Mouse (Mus musculus): Measurements from ENCODE around the gene Rinl. TPM values are rescaled to one million over a fixed set of nuclear protein-coding genes. Genes with fewer than 3 reads are reported as not detected.

Rinl gene
- polyA plus RNA-seq, 1 experiment from 2014 or later: 2.7 TPM

- Histone ChIP-seq H3K4me3 (ENCODE audit: low read depth, low read length) (no peak overlapping the region), H3K4me2 (ENCODE audit: low read depth, low read length) (no peak overlapping the region), H3K36me3 (ENCODE audit: control insufficient read depth, insufficient read depth, low read length) (peaks cover 26% of the 10 kb centered on the region), H3K27ac (replicated peaks; ENCODE audit: low read depth, low read length) (no peak overlapping the region), H3K27me3 (replicated peaks; ENCODE audit: control insufficient read depth, insufficient read depth, low read length) (no peaks in the 10 kb centered on the region), H3K9me3 (ENCODE audit: control insufficient read depth, low read length) (no peaks in the 10 kb centered on the region), H3K4me1 (ENCODE audit: control insufficient read depth, insufficient read depth, low read length) (no peaks in the 10 kb centered on the region), H3K9ac (ENCODE audit: low read depth, low read length) (no peak overlapping the region)
- DNase-seq (ENCODE audit: low spot score): no peak
- ATAC-seq (ENCODE audit: low read depth): no peak
- WGBS: 64% methylated on average over 3 of the region's 3 CpGs
Observed at GRCm38 (mm10) chr7:28773163-28773562, 15.6 kb upstream of the Rinl start.

DNA sequence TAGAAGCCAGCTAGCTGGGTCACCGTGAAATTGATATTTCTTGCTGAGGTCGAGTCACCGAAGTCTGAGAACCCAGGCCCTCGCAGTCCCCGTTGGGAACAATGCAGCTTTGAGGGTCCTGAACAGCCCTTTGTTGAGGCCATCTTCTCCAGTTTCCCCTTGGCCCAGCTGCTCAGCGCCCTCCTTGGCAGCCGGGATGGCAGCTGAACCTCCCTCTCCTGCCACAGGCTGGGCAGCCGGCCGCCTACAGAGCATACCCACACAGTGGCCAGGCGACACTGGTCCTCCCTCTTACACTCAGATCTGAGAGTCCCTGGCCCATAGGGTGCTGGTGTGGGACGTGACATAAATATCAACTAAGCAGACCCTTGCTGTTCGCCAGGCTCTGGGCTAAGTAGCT lies 14.6 kb upstream of the Rinl start:
- Histone ChIP-seq H3K9ac (ENCODE audit: low read depth, low read length) (no peak overlapping the region; the same call in 1 of the 2 replicates), H3K4me2 (ENCODE audit: low read depth, low read length) (no peak overlapping the region), H3K27ac (replicated peaks; ENCODE audit: low read depth, low read length) (0 out of 2 replicates have a peak overlapping the region, but pooled peaks have one; percentile 21), H3K27me3 (replicated peaks; ENCODE audit: control insufficient read depth, insufficient read depth, low read length) (no peaks in the 10 kb centered on the region), H3K36me3 (ENCODE audit: control insufficient read depth, insufficient read depth, low read length) (peaks cover 34% of the 10 kb centered on the region), H3K4me1 (ENCODE audit: control insufficient read depth, insufficient read depth, low read length) (no peaks in the 10 kb centered on the region), H3K4me3 (ENCODE audit: low read depth, low read length) (no peak overlapping the region), H3K9me3 (ENCODE audit: control insufficient read depth, low read length) (no peaks in the 10 kb centered on the region)
- ATAC-seq (ENCODE audit: low read depth): peak; percentile 77
- 38% methylated on average over 12 of the region's 12 CpGs for WGBS
- DNase-seq (ENCODE audit: low spot score): peak; percentile 81

GRCm38 (mm10) chr7:28775129-28775528 lies 13.6 kb upstream of the Rinl start:
- Histone ChIP-seq H3K27ac (replicated peaks; ENCODE audit: low read depth, low read length) (no peak overlapping the region), H3K4me1 (ENCODE audit: control insufficient read depth, insufficient read depth, low read length) (peaks cover under 1% of the 10 kb centered on the region), H3K36me3 (ENCODE audit: control insufficient read depth, insufficient read depth, low read length) (peaks cover 34% of the 10 kb centered on the region), H3K27me3 (replicated peaks; ENCODE audit: control insufficient read depth, insufficient read depth, low read length) (no peaks in the 10 kb centered on the region), H3K4me3 (ENCODE audit: low read depth, low read length) (no peak overlapping the region), H3K9me3 (ENCODE audit: control insufficient read depth, low read length) (no peaks in the 10 kb centered on the region), H3K9ac (ENCODE audit: low read depth, low read length) (no peak overlapping the region), H3K4me2 (ENCODE audit: low read depth, low read length) (no peak overlapping the region)
- DNase-seq (ENCODE audit: low spot score): peak; percentile 69
- 77% methylated on average over 7 of the region's 7 CpGs for WGBS
- no peak for ATAC-seq (ENCODE audit: low read depth)

- DNase-seq (ENCODE audit: low spot score) (no peak), ATAC-seq (ENCODE audit: low read depth) (no peak)
- Histone ChIP-seq H3K4me2 (ENCODE audit: low read depth, low read length) (no peak overlapping the region), H3K9ac (ENCODE audit: low read depth, low read length) (no peak overlapping the region), H3K9me3 (ENCODE audit: control insufficient read depth, low read length) (no peaks in the 10 kb centered on the region), H3K27ac (replicated peaks; ENCODE audit: low read depth, low read length) (no peak overlapping the region), H3K36me3 (ENCODE audit: control insufficient read depth, insufficient read depth, low read length) (peaks cover 34% of the 10 kb centered on the region), H3K27me3 (replicated peaks; ENCODE audit: control insufficient read depth, insufficient read depth, low read length) (no peaks in the 10 kb centered on the region), H3K4me1 (ENCODE audit: control insufficient read depth, insufficient read depth, low read length) (peaks cover 4% of the 10 kb centered on the region), H3K4me3 (ENCODE audit: low read depth, low read length) (no peak overlapping the region)
- WGBS: 84% methylated on average over 9 of the region's 9 CpGs
Observed at GRCm38 (mm10) chr7:28778825-28779224, 9.9 kb upstream of the Rinl start.

GRCm38 (mm10) chr7:28780067-28780658 lies 8.6 kb upstream of the Rinl start:
- Histone ChIP-seq H3K27me3 (replicated peaks; ENCODE audit: control insufficient read depth, insufficient read depth, low read length) (no peaks in the 10 kb centered on the region), H3K4me2 (ENCODE audit: low read depth, low read length) (no peak overlapping the region), H3K4me1 (ENCODE audit: control insufficient read depth, insufficient read depth, low read length) (peaks cover 4% of the 10 kb centered on the region), H3K36me3 (ENCODE audit: control insufficient read depth, insufficient read depth, low read length) (peaks cover 32% of the 10 kb centered on the region; the same call in 1 of the 2 replicates), H3K9me3 (ENCODE audit: control insufficient read depth, low read length) (no peaks in the 10 kb centered on the region), H3K4me3 (ENCODE audit: low read depth, low read length) (no peak overlapping the region), H3K9ac (ENCODE audit: low read depth, low read length) (0 out of 2 replicates have a peak overlapping the region, but pooled peaks have one; percentile 45), H3K27ac (replicated peaks; ENCODE audit: low read depth, low read length) (peak overlapping the region; percentile 67; the same call in 1 of the 2 replicates)
- WGBS: 43% methylated on average over 6 of the region's 6 CpGs
- DNase-seq (ENCODE audit: low spot score): peak; percentile 96
- ATAC-seq (ENCODE audit: low read depth): peak; percentile 73

GRCm38 (mm10) chr7:28780857-28781256 lies 7.9 kb upstream of the Rinl start:
- peaks cover 32% of the 10 kb centered on the region; the same call in 1 of the 2 replicates for H3K36me3 ChIP-seq (ENCODE audit: control insufficient read depth, insufficient read depth, low read length)
- no peaks in the 10 kb centered on the region for H3K9me3 ChIP-seq (ENCODE audit: control insufficient read depth, low read length)
- H3K4me1 ChIP-seq (ENCODE audit: control insufficient read depth, insufficient read depth, low read length): peaks cover 4% of the 10 kb centered on the region
- H3K27me3 ChIP-seq (replicated peaks; ENCODE audit: control insufficient read depth, insufficient read depth, low read length): no peaks in the 10 kb centered on the region
- no peak overlapping the region for H3K27ac ChIP-seq (replicated peaks; ENCODE audit: low read depth, low read length)
- no peak overlapping the region for H3K4me3 ChIP-seq (ENCODE audit: low read depth, low read length)
- H3K9ac ChIP-seq (ENCODE audit: low read depth, low read length): no peak overlapping the region
- DNase-seq (ENCODE audit: low spot score) (no peak), ATAC-seq (ENCODE audit: low read depth) (no peak)
- WGBS: 67% methylated on average over 7 of the region's 7 CpGs
- H3K4me2 ChIP-seq (ENCODE audit: low read depth, low read length): no peak overlapping the region

GRCm38 (mm10) chr7:28781261-28781663 lies 7.5 kb upstream of the Rinl start:
- Histone ChIP-seq H3K9me3 (ENCODE audit: control insufficient read depth, low read length) (no peaks in the 10 kb centered on the region), H3K9ac (ENCODE audit: low read depth, low read length) (no peak overlapping the region), H3K36me3 (ENCODE audit: control insufficient read depth, insufficient read depth, low read length) (peaks cover 33% of the 10 kb centered on the region; the same call in 1 of the 2 replicates), H3K27ac (replicated peaks; ENCODE audit: low read depth, low read length) (no peak overlapping the region), H3K4me2 (ENCODE audit: low read depth, low read length) (no peak overlapping the region), H3K27me3 (replicated peaks; ENCODE audit: control insufficient read depth, insufficient read depth, low read length) (no peaks in the 10 kb centered on the region), H3K4me1 (ENCODE audit: control insufficient read depth, insufficient read depth, low read length) (peaks cover 4% of the 10 kb centered on the region), H3K4me3 (ENCODE audit: low read depth, low read length) (no peak overlapping the region)
- ATAC-seq (ENCODE audit: low read depth) (no peak), DNase-seq (ENCODE audit: low spot score) (no peak)
- 87% methylated on average over 8 of the region's 8 CpGs for WGBS

DNA sequence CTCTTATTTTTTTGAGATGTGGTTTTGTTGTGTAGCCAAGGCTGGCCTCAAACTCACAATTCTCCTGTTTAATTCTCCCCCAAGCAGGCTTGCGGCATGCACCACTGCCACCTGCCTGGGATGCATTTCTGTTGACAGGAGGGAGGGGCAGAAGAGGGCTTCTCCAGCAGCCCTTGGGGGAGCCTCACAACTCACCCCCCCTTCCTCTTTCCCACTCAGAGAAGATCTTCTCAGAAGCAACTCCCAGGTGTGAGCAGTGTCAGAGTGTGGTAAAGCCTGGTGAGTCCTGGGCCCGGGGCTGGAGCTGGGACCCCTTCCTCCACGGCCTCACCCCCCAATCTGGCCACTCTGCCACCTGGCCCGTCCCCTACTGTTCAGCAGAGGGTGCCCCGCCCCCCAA lies 3.6 kb upstream of the Rinl start:
- Histone ChIP-seq H3K27me3 (replicated peaks; ENCODE audit: control insufficient read depth, insufficient read depth, low read length) (no peaks in the 10 kb centered on the region), H3K9me3 (ENCODE audit: control insufficient read depth, low read length) (no peaks in the 10 kb centered on the region), H3K27ac (replicated peaks; ENCODE audit: low read depth, low read length) (no peak overlapping the region), H3K4me3 (ENCODE audit: low read depth, low read length) (no peak overlapping the region), H3K36me3 (ENCODE audit: control insufficient read depth, insufficient read depth, low read length) (peaks cover 31% of the 10 kb centered on the region; the same call in 1 of the 2 replicates), H3K4me2 (ENCODE audit: low read depth, low read length) (no peak overlapping the region), H3K9ac (ENCODE audit: low read depth, low read length) (no peak overlapping the region), H3K4me1 (ENCODE audit: control insufficient read depth, insufficient read depth, low read length) (peaks cover 18% of the 10 kb centered on the region)
- WGBS: 77% methylated on average over 5 of the region's 5 CpGs
- no peak for DNase-seq (ENCODE audit: low spot score)
- no peak for ATAC-seq (ENCODE audit: low read depth)

- no peak overlapping the region for H3K9ac ChIP-seq (ENCODE audit: low read depth, low read length)
- H3K4me1 ChIP-seq (ENCODE audit: control insufficient read depth, insufficient read depth, low read length): peaks cover 18% of the 10 kb centered on the region
- H3K9me3 ChIP-seq (ENCODE audit: control insufficient read depth, low read length): no peaks in the 10 kb centered on the region
- no peak overlapping the region for H3K4me2 ChIP-seq (ENCODE audit: low read depth, low read length)
- 96% methylated on average over 9 of the region's 9 CpGs for WGBS
- H3K36me3 ChIP-seq (ENCODE audit: control insufficient read depth, insufficient read depth, low read length): peaks cover 31% of the 10 kb centered on the region; the same call in 1 of the 2 replicates
- no peak overlapping the region for H3K27ac ChIP-seq (replicated peaks; ENCODE audit: low read depth, low read length)
- no peaks in the 10 kb centered on the region for H3K27me3 ChIP-seq (replicated peaks; ENCODE audit: control insufficient read depth, insufficient read depth, low read length)
- H3K4me3 ChIP-seq (ENCODE audit: low read depth, low read length): no peak overlapping the region
- DNase-seq (ENCODE audit: low spot score) (no peak), ATAC-seq (ENCODE audit: low read depth) (no peak)
Observed at GRCm38 (mm10) chr7:28787884-28788283, 885 bp upstream of the Rinl start.

All from embryonic facial prominence, embryonic 14.5 days (tissue).